In genomic region chr11:58096160-58096559, GRCm38 (mm10) we compare ENCODE assay signal across 18 mouse cellular contexts. TPM values are rescaled to one million over a fixed set of nuclear protein-coding genes. Genes with fewer than 3 reads are reported as not detected.
DNase-seq lines count a peak whose midpoint lies in the region; ATAC-seq and TF ChIP-seq lines count a peak whose summit lies in the region.
"Had no signal": no experiment of that assay in that cellular context is flagged by ENCODE, and none has a peak within 500 bp of the region (broad histone marks: within the 10 kb centered on the region; RNA-seq: fewer than 3 reads in every experiment).

No protein-coding gene starts in this region.

- DNase-seq in spleen, adult 18-20 months: peak; percentile 39 to 40
- DNase-seq in spleen, postnatal 14 days (ENCODE audit: low spot score in 2 of 2): no peak
- peak; percentile 77 for DNase-seq in naive thymus-derived CD4-positive, alpha-beta T cell, adult 2 months (ENCODE audit: low read depth)
- DNase-seq in thymus, postnatal 36 days: peak; percentile 62 to 79
- DNase-seq in layer of hippocampus, adult 2 months (ENCODE audit: low spot score in 2 of 2): no peak
- no peak for DNase-seq in ovary, postnatal 14 days (ENCODE audit: low spot score)
- DNase-seq: adrenal gland, adult 8-10 months; heart, adult 11 months; kidney, adult 8-10 months had no signal

- no peak overlapping the region for H3K27ac ChIP-seq in layer of hippocampus, adult 2 months
- H3K27ac ChIP-seq: embryonic facial prominence, embryonic 12.5 days; hindbrain, embryonic 13.5 days; limb, embryonic 13.5 days; macrophage had no signal

- peak; percentile 92 for ATAC-seq in activated CD4-positive, CD25-positive, alpha-beta regulatory T cell, adult 4 months

- no peak overlapping the region for H3K4me3 ChIP-seq in layer of hippocampus, adult 2 months
- H3K4me3 ChIP-seq: embryonic facial prominence, embryonic 12.5 days; hindbrain, embryonic 13.5 days; limb, embryonic 13.5 days had no signal

- TF ChIP-seq CTCF in layer of hippocampus, adult 2 months (conservative IDR thresholded peaks at IDR 0.05): no peak

RNA-seq across cellular contexts. Expression of gene Gm12248, which starts 3.2 kb away (rescaled TPM):
- polyA plus RNA-seq in activated CD4-positive, CD25-positive, alpha-beta regulatory T cell, adult 4 months (2017; shearing (Covaris generic)): under 1 TPM in 1 of 2 experiments, not detected in 1; 0.22 TPM
- total RNA-seq in layer of hippocampus, adult 2 months (2021): not detected
- total RNA-seq: left cerebral cortex, adult 8-10 months had no signal
- polyA plus RNA-seq: embryonic facial prominence, embryonic 12.5 days; frontal cortex, adult 2 months; heart, postnatal 0 days; limb, embryonic 13.5 days; macrophage; stomach, embryonic 16.5 days had no signal

RNA-seq across cellular contexts. Expression of gene Cnot8, which starts 7.8 kb away (rescaled TPM):
- polyA plus RNA-seq in activated CD4-positive, CD25-positive, alpha-beta regulatory T cell, adult 4 months (2017; shearing (Covaris generic)): 10 to 100 TPM; 76.7 to 88.9 TPM
- 10 to 100 TPM; 56.0 to 57.7 TPM for total RNA-seq in layer of hippocampus, adult 2 months (2021)

Comparison
In these comparisons a context has a peak if more than half of its experiments do, and no peak if none do; other contexts are left out.
1. DNase-seq: peak in spleen, adult 18-20 months (2 of 2), naive thymus-derived CD4-positive, alpha-beta T cell, adult 2 months (single experiment) and thymus, postnatal 36 days (2 of 2); none in spleen, postnatal 14 days (0 of 2), layer of hippocampus, adult 2 months (0 of 2) and ovary, postnatal 14 days (single experiment).